Mouse (Mus musculus): ENCODE data around the gene Gm26938. TPM values are rescaled to one million over a fixed set of nuclear protein-coding genes. Genes with fewer than 3 reads are reported as not detected.

Gm26938 gene
- polyA plus RNA-seq, 1 experiment from 2014 or later: not detected

- H3K9me3 ChIP-seq (ENCODE audit: low read length): no peaks in the 10 kb centered on the region
- H3K27me3 ChIP-seq (ENCODE audit: insufficient read depth, low read length): no peaks in the 10 kb centered on the region
- no peak overlapping the region for H3K4me2 ChIP-seq (ENCODE audit: low read depth, low read length)
- peaks cover 13% of the 10 kb centered on the region for H3K4me1 ChIP-seq (ENCODE audit: insufficient read depth)
- H3K9ac ChIP-seq (replicated peaks): no peak overlapping the region
- ATAC-seq: no peak
- DNase-seq: no peak
- peaks cover 8% of the 10 kb centered on the region for H3K36me3 ChIP-seq (replicated peaks; ENCODE audit: insufficient read depth, low read length)
- no peak overlapping the region for H3K27ac ChIP-seq (ENCODE audit: low read depth)
- 10% methylated on average over 1 of the region's 1 CpGs for WGBS (ENCODE audit: insufficient replicate concordance)
- TF ChIP-seq CTCF (IDR thresholded peaks at IDR 0.05; ENCODE audit: low read depth) (peak; percentile 92), EP300 (IDR thresholded peaks at IDR 0.05; ENCODE audit: low read depth) (no peak)
- no peak overlapping the region for H3K4me3 ChIP-seq (ENCODE audit: low read depth, low read length)
Observed at GRCm38 (mm10) chr5:139817292-139817691, 8.9 kb downstream of the Gm26938 start.

GRCm38 (mm10) chr5:139816445-139816844 is 9.8 kb downstream of the Gm26938 start:
- Histone ChIP-seq H3K27me3 (ENCODE audit: insufficient read depth, low read length) (no peaks in the 10 kb centered on the region), H3K36me3 (replicated peaks; ENCODE audit: insufficient read depth, low read length) (no peaks in the 10 kb centered on the region; the same call in 1 of the 2 replicates), H3K9me3 (ENCODE audit: low read length) (no peaks in the 10 kb centered on the region), H3K27ac (ENCODE audit: low read depth) (no peak overlapping the region), H3K9ac (replicated peaks) (no peak overlapping the region), H3K4me3 (ENCODE audit: low read depth, low read length) (no peak overlapping the region), H3K4me1 (ENCODE audit: insufficient read depth) (peaks cover 20% of the 10 kb centered on the region), H3K4me2 (ENCODE audit: low read depth, low read length) (no peak overlapping the region)
- ATAC-seq (no peak), DNase-seq (no peak)
- no peak for TF ChIP-seq CTCF (IDR thresholded peaks at IDR 0.05; ENCODE audit: low read depth)
- no peak for TF ChIP-seq EP300 (IDR thresholded peaks at IDR 0.05; ENCODE audit: low read depth)

- Histone ChIP-seq H3K36me3 (replicated peaks; ENCODE audit: insufficient read depth, low read length) (no peaks in the 10 kb centered on the region), H3K27ac (ENCODE audit: low read depth) (no peak overlapping the region), H3K4me3 (ENCODE audit: low read depth, low read length) (no peak overlapping the region), H3K9ac (replicated peaks) (no peak overlapping the region), H3K4me1 (ENCODE audit: insufficient read depth) (peaks cover 20% of the 10 kb centered on the region), H3K4me2 (ENCODE audit: low read depth, low read length) (no peak overlapping the region), H3K9me3 (ENCODE audit: low read length) (no peaks in the 10 kb centered on the region), H3K27me3 (ENCODE audit: insufficient read depth, low read length) (no peaks in the 10 kb centered on the region)
- TF ChIP-seq EP300 (IDR thresholded peaks at IDR 0.05; ENCODE audit: low read depth) (no peak), CTCF (IDR thresholded peaks at IDR 0.05; ENCODE audit: low read depth) (no peak)
- 72% methylated on average over 6 of the region's 6 CpGs for WGBS (ENCODE audit: insufficient replicate concordance)
- no peak for ATAC-seq
- no peak for DNase-seq
Observed at GRCm38 (mm10) chr5:139815964-139816363, 10.2 kb downstream of the Gm26938 start.

- ATAC-seq: peak; percentile 84
- peak; percentile 72 for DNase-seq
- no peak for TF ChIP-seq EP300 (IDR thresholded peaks at IDR 0.05; ENCODE audit: low read depth)
- no peak for TF ChIP-seq CTCF (IDR thresholded peaks at IDR 0.05; ENCODE audit: low read depth)
- Histone ChIP-seq H3K27ac (ENCODE audit: low read depth) (no peak overlapping the region), H3K4me2 (ENCODE audit: low read depth, low read length) (peak overlapping the region; percentile 44), H3K9me3 (ENCODE audit: low read length) (no peaks in the 10 kb centered on the region), H3K27me3 (ENCODE audit: insufficient read depth, low read length) (no peaks in the 10 kb centered on the region), H3K36me3 (replicated peaks; ENCODE audit: insufficient read depth, low read length) (no peaks in the 10 kb centered on the region), H3K4me3 (ENCODE audit: low read depth, low read length) (peak overlapping the region; percentile 31), H3K9ac (replicated peaks) (peak overlapping the region; percentile 8), H3K4me1 (ENCODE audit: insufficient read depth) (peaks cover 20% of the 10 kb centered on the region)
- 28% methylated on average over 13 of the region's 13 CpGs for WGBS (ENCODE audit: insufficient replicate concordance)
Observed at GRCm38 (mm10) chr5:139813963-139814381, 12.2 kb downstream of the Gm26938 start.

DNA sequence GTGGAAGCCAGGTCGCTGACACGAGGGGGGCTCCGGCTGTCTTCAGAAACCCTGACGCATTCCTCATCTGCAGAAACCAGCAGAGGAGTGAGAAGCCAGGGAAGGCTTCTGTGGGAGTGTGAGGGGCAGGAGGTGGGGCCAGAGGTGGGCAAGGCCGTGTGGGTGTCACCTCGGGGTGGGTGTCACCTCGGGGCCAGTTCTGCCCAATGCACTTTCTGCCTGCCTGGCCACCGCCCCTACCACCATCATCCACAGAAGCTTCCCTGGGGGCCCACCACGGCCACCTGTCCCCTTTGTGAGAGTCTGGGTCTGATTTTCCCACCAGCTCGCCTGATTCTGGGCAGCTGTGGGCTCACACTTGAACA is 13.1 kb downstream of the Gm26938 start:
- no peak for ATAC-seq
- H3K4me3 ChIP-seq (ENCODE audit: low read depth, low read length): no peak overlapping the region
- no peaks in the 10 kb centered on the region for H3K27me3 ChIP-seq (ENCODE audit: insufficient read depth, low read length)
- no peak overlapping the region for H3K4me2 ChIP-seq (ENCODE audit: low read depth, low read length)
- no peak for DNase-seq
- no peak overlapping the region for H3K27ac ChIP-seq (ENCODE audit: low read depth)
- TF ChIP-seq EP300 (IDR thresholded peaks at IDR 0.05; ENCODE audit: low read depth): no peak
- no peak for TF ChIP-seq CTCF (IDR thresholded peaks at IDR 0.05; ENCODE audit: low read depth)
- H3K9me3 ChIP-seq (ENCODE audit: low read length): no peaks in the 10 kb centered on the region
- peaks cover 14% of the 10 kb centered on the region for H3K4me1 ChIP-seq (ENCODE audit: insufficient read depth)
- H3K36me3 ChIP-seq (replicated peaks; ENCODE audit: insufficient read depth, low read length): no peaks in the 10 kb centered on the region
- H3K9ac ChIP-seq (replicated peaks): no peak overlapping the region
- WGBS (ENCODE audit: insufficient replicate concordance): 53% methylated on average over 10 of the region's 10 CpGs

- WGBS (ENCODE audit: insufficient replicate concordance): 67% methylated on average over 20 of the region's 20 CpGs
- Histone ChIP-seq H3K9me3 (ENCODE audit: low read length) (no peaks in the 10 kb centered on the region), H3K27me3 (ENCODE audit: insufficient read depth, low read length) (no peaks in the 10 kb centered on the region), H3K4me2 (ENCODE audit: low read depth, low read length) (no peak overlapping the region), H3K4me1 (ENCODE audit: insufficient read depth) (peaks cover 13% of the 10 kb centered on the region), H3K4me3 (ENCODE audit: low read depth, low read length) (no peak overlapping the region), H3K9ac (replicated peaks) (0 out of 2 replicates have a peak overlapping the region, but pooled peaks have one; percentile 1), H3K36me3 (replicated peaks; ENCODE audit: insufficient read depth, low read length) (no peaks in the 10 kb centered on the region), H3K27ac (ENCODE audit: low read depth) (no peak overlapping the region)
- TF ChIP-seq CTCF (IDR thresholded peaks at IDR 0.05; ENCODE audit: low read depth) (no peak), EP300 (IDR thresholded peaks at IDR 0.05; ENCODE audit: low read depth) (no peak)
- DNase-seq (peak; percentile 17), ATAC-seq (no peak)
Observed at GRCm38 (mm10) chr5:139812398-139813125, 13.6 kb downstream of the Gm26938 start.
